Mouse (Mus musculus) spleen, adult 18-20 months (tissue): ENCODE results near the gene Sh3kbp1.

Experiments
- DNase-seq, 2 experiments: peaks; one replicate each; pipeline ENCODE4 v3.0.0; 2022; ENCODE audit warnings: mixed read lengths in 2 of 2

Gene Sh3kbp1

GRCm38 (mm10) chrX:159932027-159932426 is 305.0 kb downstream of the Sh3kbp1 start:
- no peak for DNase-seq

- no peak for DNase-seq
Observed at GRCm38 (mm10) chrX:159942569-159942968, 315.5 kb downstream of the Sh3kbp1 start.

DNA sequence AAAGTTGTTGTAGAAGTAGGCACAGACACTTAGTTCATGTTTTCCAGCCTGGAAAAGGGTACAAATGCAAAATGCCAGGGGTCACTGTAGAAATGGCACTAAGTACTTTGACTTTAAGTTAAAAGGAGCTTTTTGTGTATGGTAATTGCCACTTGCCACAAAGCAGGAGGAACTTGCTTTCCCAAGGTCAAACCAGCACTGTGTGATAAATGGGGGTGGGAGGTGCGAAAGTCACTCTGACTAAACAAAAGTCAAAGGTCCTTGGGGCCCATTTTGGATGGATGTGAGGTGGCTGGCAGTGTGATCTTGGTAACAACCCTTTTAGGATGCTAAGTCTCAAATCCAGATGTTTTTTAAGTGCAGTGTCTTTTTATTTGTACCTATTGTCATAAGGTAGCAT is 316.5 kb downstream of the Sh3kbp1 start:
- no peak for DNase-seq

- no peak for DNase-seq
Observed at GRCm38 (mm10) chrX:159953546-159954429, 326.7 kb downstream of the Sh3kbp1 start.

DNA sequence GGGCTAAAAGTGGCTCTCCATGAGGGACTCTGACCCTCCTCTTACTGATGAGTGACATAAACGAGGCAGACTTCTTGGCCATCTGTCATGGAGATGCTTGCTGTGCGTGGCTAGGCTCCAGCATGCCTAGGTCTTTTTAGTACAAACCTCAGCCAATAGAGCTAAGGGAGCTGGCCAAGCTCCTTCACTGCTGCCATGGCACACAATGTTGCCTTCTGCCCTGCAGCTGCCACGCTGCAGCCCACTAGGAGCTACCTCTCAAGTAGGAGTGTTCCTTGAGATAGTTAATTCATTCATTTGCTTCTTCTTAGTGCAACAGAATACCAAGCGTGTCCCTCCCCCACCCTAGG is 327.3 kb downstream of the Sh3kbp1 start:
- DNase-seq: no peak

GRCm38 (mm10) chrX:159955433-159955832 is 328.4 kb downstream of the Sh3kbp1 start:
- no peak for DNase-seq

DNA sequence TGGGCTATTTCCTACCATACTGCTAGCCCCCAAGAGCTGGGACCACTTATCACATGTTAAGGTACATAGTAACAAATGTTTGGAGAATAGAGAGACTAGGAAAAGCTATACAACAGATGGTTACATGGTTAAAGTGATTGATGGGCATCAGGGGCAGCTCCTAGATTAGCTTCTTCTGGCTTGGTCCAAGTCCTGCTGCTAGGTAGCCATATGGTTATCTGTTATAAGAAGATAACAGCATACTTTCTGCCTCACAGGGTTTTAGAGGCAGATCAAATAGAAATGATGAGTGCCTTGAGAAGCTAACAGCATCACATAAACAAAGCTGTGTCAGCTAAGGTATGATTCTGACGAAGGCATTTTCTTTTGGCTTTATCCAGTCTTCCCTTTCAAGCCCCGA is 334.3 kb downstream of the Sh3kbp1 start:
- no peak for DNase-seq

- peak in 1 of 2 experiments; percentile 20 for DNase-seq
Observed at GRCm38 (mm10) chrX:159963273-159963672, 336.2 kb downstream of the Sh3kbp1 start.

DNA sequence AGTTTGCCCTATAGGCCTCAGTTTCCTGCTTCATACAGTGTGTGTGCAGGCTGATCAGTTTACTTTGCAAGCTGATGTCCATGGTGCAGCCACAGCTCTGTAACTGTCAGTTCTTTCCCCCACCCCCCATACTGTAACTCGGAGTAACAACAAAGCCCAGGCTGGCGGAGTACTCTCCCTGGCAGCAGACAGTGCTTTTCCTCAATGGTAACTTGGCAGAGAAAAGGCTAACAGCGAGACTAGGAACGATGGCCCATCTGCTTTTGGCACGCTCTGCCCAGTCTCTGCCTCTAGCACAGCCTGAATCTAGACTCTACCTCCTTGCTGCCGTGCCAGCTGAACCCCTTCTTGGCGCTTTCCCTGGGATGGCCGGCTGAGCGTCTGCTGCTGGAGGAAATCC is 336.9 kb downstream of the Sh3kbp1 start:
- DNase-seq: no peak

GRCm38 (mm10) chrX:159969025-159969424 is 342.0 kb downstream of the Sh3kbp1 start:
- no peak for DNase-seq

DNA sequence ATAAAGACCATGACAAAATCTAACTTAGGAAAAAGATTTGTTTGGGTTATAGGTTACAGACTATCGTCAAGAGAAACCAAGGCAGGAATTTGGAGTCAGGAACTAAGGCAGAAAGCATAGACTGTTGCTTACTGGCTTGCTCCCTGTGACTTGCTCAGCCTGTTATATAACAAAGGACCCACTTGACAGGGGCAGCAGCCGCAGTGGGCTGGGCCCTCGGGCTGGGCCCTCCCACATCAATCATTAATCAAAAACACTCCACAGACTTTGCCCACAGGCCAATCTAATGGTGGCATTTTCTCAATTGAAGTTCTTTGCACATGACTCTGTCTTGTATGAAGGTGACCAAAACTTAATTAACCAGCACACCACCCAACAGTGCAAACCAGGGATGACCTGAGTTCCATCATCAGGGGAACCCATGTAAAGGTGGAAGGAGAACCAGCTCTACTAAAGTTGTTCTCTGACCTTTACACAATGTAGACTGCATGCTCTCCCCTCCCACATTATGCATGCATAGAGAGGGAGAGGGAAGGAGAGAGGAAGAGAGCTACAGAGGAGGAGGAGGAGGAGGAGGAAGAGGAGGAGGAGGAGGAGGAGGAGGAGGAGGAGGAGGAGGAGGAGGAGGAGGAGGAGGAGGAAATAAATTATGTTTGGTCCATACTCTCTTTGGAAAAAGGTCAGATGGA is 344.2 kb downstream of the Sh3kbp1 start:
- DNase-seq: no peak

DNA sequence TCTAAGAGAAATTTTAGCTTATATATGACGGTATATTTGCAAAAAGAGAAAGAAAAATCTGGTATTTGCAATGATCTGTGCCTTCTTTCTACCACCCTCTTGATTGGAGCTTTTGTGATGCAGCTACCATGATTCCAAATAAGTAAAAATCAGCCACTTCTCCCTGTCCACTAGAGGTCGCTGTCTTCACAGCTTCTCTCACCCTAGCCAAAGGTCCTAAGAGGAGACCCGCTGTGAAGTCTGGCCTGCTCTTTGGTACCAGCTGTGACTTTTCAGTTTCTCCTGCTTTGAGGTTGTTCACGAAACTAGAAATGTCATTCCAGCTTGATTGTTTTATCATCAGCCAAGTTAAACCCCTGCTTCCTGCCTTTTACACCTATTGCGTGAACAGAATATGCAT is 346.7 kb downstream of the Sh3kbp1 start:
- DNase-seq: no peak

DNA sequence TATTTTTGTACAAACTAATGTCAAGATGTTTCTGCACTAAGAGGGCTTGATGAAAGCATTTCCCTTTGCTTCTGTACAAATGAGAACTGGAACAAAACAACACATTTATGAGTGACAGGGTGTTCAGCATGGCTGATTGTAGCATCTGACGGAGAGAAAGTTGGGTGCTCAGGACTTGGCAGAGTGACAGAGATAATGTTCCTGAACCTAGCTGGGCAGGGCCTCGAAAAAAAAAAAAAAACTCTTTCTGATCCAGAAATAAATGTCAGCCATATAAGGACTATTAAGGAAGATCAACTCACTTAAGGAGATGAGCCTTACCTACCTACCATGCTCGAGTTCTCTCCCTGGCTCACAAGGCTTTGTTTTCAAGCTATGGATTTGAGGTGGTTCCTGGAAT is 349.2 kb downstream of the Sh3kbp1 start:
- DNase-seq: no peak

GRCm38 (mm10) chrX:159988002-159988960 is 361.2 kb downstream of the Sh3kbp1 start, which contains the start of gene Map3k15:
TSS of gene Map3k15 (plus strand) at chrX:159988433.
- peak; percentile 39 to 63 for DNase-seq

GRCm38 (mm10) chrX:159995808-159996207 is 368.7 kb downstream of the Sh3kbp1 start:
- no peak for DNase-seq
